Mouse (Mus musculus): ENCODE measurements at regions not wholly inside any gene's neighbourhood (a gene's known extent, or its start where the extent isn't known, plus 50 kb on each side); places are given as distances from the start of the nearest gene placed in this dataset.

DNA sequence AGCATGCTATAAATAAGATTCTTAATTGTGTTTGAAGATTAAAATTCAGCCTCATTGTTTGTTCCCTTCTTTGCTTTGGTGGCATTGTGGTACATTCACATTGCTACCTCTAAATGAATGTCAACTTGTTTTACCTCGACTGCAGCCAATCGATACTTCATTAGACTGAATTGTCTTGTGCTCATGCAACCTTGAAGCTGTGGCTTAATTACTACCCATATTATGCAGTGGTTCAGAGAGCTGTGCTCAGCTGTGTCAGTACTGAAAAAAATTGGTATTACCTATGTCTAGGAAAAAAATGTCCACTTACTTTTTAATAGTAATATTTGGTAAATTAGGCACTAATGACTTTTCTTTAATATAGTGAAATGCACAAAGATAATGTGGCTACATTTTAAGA lies 1523.6 kb upstream of the Gm8797 start:
- no peak for DNase-seq

- DNase-seq, result no peak
Observed at GRCm38 (mm10) chr3:4271361-4271760, 1479.2 kb upstream of the Gm8797 start.

- DNase-seq, result no peak
Observed at GRCm38 (mm10) chr3:4274607-4275006, 1476.0 kb upstream of the Gm8797 start.

DNA sequence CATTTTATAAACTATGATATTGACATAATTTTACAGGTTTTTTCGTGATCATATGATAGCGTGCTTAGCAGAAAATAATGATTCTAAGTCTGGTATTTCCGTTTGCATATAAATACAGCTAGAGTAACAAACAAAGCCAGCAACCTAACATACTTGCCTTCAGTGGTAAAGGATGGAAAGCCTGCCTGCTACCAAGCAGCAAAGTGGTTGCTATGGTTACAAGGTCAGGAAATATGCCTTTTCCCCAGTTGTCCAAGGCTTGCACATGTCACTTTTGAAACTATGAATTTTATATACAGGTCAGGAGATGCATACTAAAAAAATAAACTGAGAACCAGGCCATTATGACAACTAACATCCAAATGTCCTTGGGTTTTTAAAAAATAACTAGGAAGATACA lies 1472.6 kb upstream of the Gm8797 start:
- DNase-seq, result no peak

DNA sequence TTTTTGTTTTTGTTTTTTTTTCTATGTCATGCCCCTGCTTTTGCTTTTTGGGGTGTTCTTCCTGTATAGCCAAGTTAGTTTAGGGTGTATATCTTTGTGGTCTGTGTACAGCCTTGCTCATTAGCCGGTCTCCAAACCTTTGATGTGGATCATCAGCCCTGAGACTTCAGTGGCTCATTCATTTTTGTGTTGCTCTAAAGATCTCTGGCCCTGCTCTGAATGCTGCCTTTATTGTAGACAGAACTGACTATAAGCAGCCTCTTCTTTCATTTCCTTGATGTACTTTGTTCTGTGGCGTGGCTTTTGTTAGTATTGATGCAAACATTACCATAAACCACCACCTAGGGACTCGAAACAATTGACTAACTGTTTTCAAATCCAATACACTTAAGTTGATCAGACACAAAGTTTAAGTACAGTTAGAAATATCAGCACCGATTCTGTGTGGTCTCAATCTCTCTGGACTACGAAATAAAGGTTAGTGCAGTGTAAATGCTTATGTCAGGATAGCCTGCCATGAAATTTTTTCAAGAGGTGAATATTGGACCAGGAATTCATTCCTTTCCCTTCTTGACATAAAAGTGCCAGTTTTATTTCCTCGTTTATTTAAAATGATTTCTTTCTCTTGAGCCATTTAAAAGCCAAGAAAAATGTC lies 1470.1 kb upstream of the Gm8797 start:
- no peak for DNase-seq

DNA sequence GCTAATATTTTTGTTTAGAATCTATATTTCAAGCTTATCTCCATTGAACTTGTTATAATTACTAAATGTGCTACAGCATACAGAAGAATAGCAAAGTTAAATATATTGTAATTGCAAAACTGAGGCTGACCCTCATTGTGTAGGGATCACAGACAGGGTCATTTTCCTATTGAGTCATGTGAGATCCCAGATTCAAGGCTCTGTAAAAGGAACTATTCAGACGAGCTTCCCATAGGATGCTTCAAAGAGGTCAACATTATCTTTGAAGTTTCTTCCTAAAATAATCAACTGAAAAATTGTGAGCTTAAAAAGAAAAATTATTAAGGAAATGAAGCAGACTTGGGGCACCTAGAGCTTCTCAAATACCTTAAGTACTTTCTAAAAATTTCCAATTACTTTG lies 1469.5 kb upstream of the Gm8797 start:
- DNase-seq, result no peak

GRCm38 (mm10) chr3:4287141-4287540 lies 1463.5 kb upstream of the Gm8797 start:
- no peak for DNase-seq

GRCm38 (mm10) chr3:4336441-4336840 lies 1414.2 kb upstream of the Gm8797 start:
- DNase-seq, result no peak

- DNase-seq, result peak; percentile 2
Observed at GRCm38 (mm10) chr3:4339153-4339552, 1411.5 kb upstream of the Gm8797 start.

Measured in lung, postnatal 10 days (tissue).